Mouse (Mus musculus): Measurements from ENCODE around the gene Cfb.

The Cfb gene

GRCm38 (mm10) chr17:34884704-34885103 is 22.4 kb upstream of the Cfb start:
- no peak for DNase-seq (ENCODE audit: low read depth, low spot score)

- no peak for DNase-seq (ENCODE audit: low read depth, low spot score)
Measured at GRCm38 (mm10) chr17:34883332-34883731, 21.0 kb upstream of the Cfb start.

GRCm38 (mm10) chr17:34881683-34882310 is 19.5 kb upstream of the Cfb start, which contains the start of gene Gm20547:
Gm20547 (minus strand) TSS chr17:34882042.
- no peak for DNase-seq (ENCODE audit: low read depth, low spot score)

GRCm38 (mm10) chr17:34881166-34881565 is 18.8 kb upstream of the Cfb start:
- DNase-seq (ENCODE audit: low read depth, low spot score) = no peak

- no peak for DNase-seq (ENCODE audit: low read depth, low spot score)
Measured at GRCm38 (mm10) chr17:34879336-34879879, 17.1 kb upstream of the Cfb start, which contains the start of gene Zbtb12. Zbtb12 (plus strand) TSS chr17:34879483.

GRCm38 (mm10) chr17:34874321-34874720 is 12.0 kb upstream of the Cfb start:
- no peak for DNase-seq (ENCODE audit: low read depth, low spot score)

GRCm38 (mm10) chr17:34865981-34866380 is 3.7 kb upstream of the Cfb start:
- DNase-seq (ENCODE audit: low read depth, low spot score) = no peak

- DNase-seq (ENCODE audit: low read depth, low spot score) = no peak
Measured at GRCm38 (mm10) chr17:34861704-34862415, 458 bp downstream of the Cfb start.

GRCm38 (mm10) chr17:34860514-34860913 is 1.8 kb downstream of the Cfb start:
- no peak for DNase-seq (ENCODE audit: low read depth, low spot score)

GRCm38 (mm10) chr17:34858670-34859069 is 3.6 kb downstream of the Cfb start:
- DNase-seq (ENCODE audit: low read depth, low spot score) = no peak

- DNase-seq (ENCODE audit: low read depth, low spot score) = no peak
Measured at GRCm38 (mm10) chr17:34855825-34856224, 6.5 kb downstream of the Cfb start.

- DNase-seq (ENCODE audit: low read depth, low spot score) = no peak
Measured at GRCm38 (mm10) chr17:34854761-34855160, 7.6 kb downstream of the Cfb start.

GRCm38 (mm10) chr17:34853511-34853910 is 8.8 kb downstream of the Cfb start:
- no peak for DNase-seq (ENCODE audit: low read depth, low spot score)

GRCm38 (mm10) chr17:34850517-34851125 is 11.7 kb downstream of the Cfb start:
- DNase-seq (ENCODE audit: low read depth, low spot score) = no peak

GRCm38 (mm10) chr17:34849722-34850516 is 12.4 kb downstream of the Cfb start, which contains the start of the genes Skiv2l and Nelfe:
Skiv2l (minus strand) TSS chr17:34850210.
Nelfe (plus strand) TSS chr17:34850391.
- peak; percentile 93 for DNase-seq (ENCODE audit: low read depth, low spot score)

- no peak for DNase-seq (ENCODE audit: low read depth, low spot score)
Measured at GRCm38 (mm10) chr17:34847615-34848014, 14.7 kb downstream of the Cfb start.

- no peak for DNase-seq (ENCODE audit: low read depth, low spot score)
Measured at GRCm38 (mm10) chr17:34847192-34847591, 15.1 kb downstream of the Cfb start.

- no peak for DNase-seq (ENCODE audit: low read depth, low spot score)
Measured at GRCm38 (mm10) chr17:34844884-34845283, 17.4 kb downstream of the Cfb start.

GRCm38 (mm10) chr17:34840736-34841307 is 21.5 kb downstream of the Cfb start:
- DNase-seq (ENCODE audit: low read depth, low spot score) = no peak

GRCm38 (mm10) chr17:34838785-34839184 is 23.5 kb downstream of the Cfb start:
- DNase-seq (ENCODE audit: low read depth, low spot score) = no peak
